Mouse (Mus musculus): ENCODE data around the gene Rapsn. TPM values are rescaled to one million over a fixed set of nuclear protein-coding genes. Genes with fewer than 3 reads are reported as not detected.
"Not testable (repeated sequence)": the region's sequence is repeated elsewhere in the genome, so short reads cannot be mapped to it uniquely, and the experiment has no call there.

Rapsn gene
- polyA plus RNA-seq, 1 experiment from 2014 or later = 0.55 TPM

- no peak for ATAC-seq
- Histone ChIP-seq H3K4me3 (ENCODE audit: low read depth, low read length) (no peak overlapping the region), H3K9ac (ENCODE audit: low read depth, low read length) (no peak overlapping the region), H3K36me3 (ENCODE audit: control insufficient read depth, insufficient read depth) (peaks cover 39% of the 10 kb centered on the region), H3K4me1 (replicated peaks; ENCODE audit: control insufficient read depth, insufficient read depth, low read length) (no peaks in the 10 kb centered on the region), H3K27ac (ENCODE audit: low read depth, low read length) (no peak overlapping the region), H3K4me2 (replicated peaks; ENCODE audit: low read depth) (no peak overlapping the region), H3K9me3 (ENCODE audit: control insufficient read depth) (no peaks in the 10 kb centered on the region), H3K27me3 (replicated peaks; ENCODE audit: control insufficient read depth, insufficient read depth, low read length) (no peaks in the 10 kb centered on the region)
- 95% methylated on average over 3 of the region's 3 CpGs for WGBS
- TF ChIP-seq CTCF (IDR thresholded peaks at IDR 0.05; ENCODE audit: low read depth) = no peak
Measured at GRCm38 (mm10) chr2:91019911-91020310, 15.5 kb upstream of the Rapsn start.

- ATAC-seq = not testable (repeated sequence)
- 96% methylated on average over 7 of the region's 7 CpGs for WGBS
Measured at GRCm38 (mm10) chr2:91022266-91022665, 13.2 kb upstream of the Rapsn start.

DNA sequence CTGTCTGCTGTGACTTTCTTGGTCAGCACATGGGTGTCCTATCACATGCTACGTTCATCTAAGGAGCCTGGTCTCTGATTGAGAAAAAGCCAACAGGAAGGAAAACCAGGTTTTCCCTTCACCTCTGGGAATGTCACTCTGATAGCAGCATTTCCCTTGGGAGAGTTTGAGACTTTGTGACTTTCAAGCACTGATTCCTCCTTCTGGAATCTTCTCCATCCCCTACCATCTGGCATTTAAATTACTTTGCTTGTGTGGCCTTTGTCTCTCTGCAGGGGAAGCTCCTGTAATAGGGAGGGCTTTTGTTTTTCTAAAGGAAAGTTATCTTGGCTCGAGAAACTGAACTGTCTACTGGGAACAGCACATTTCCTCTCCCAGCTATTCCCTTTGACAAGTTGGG lies 12.3 kb upstream of the Rapsn start:
- Histone ChIP-seq H3K27me3 (replicated peaks; ENCODE audit: control insufficient read depth, insufficient read depth, low read length) (no peaks in the 10 kb centered on the region), H3K4me2 (replicated peaks; ENCODE audit: low read depth) (no peak overlapping the region), H3K4me3 (ENCODE audit: low read depth, low read length) (no peak overlapping the region), H3K27ac (ENCODE audit: low read depth, low read length) (no peak overlapping the region), H3K9me3 (ENCODE audit: control insufficient read depth) (no peaks in the 10 kb centered on the region), H3K4me1 (replicated peaks; ENCODE audit: control insufficient read depth, insufficient read depth, low read length) (no peaks in the 10 kb centered on the region), H3K9ac (ENCODE audit: low read depth, low read length) (no peak overlapping the region), H3K36me3 (ENCODE audit: control insufficient read depth, insufficient read depth) (peaks cover 12% of the 10 kb centered on the region)
- 68% methylated on average over 2 of the region's 2 CpGs for WGBS
- no peak for TF ChIP-seq CTCF (IDR thresholded peaks at IDR 0.05; ENCODE audit: low read depth)
- no peak for ATAC-seq

More at GRCm38 (mm10) chr2:91022266-91022665, 13.2 kb upstream of the Rapsn start:
- H3K27me3 ChIP-seq (replicated peaks; ENCODE audit: control insufficient read depth, insufficient read depth, low read length); H3K4me2 ChIP-seq (replicated peaks; ENCODE audit: low read depth); H3K9me3 ChIP-seq (ENCODE audit: control insufficient read depth); H3K9ac ChIP-seq (ENCODE audit: low read depth, low read length); H3K27ac ChIP-seq (ENCODE audit: low read depth, low read length); H3K4me1 ChIP-seq (replicated peaks; ENCODE audit: control insufficient read depth, insufficient read depth, low read length); H3K4me3 ChIP-seq (ENCODE audit: low read depth, low read length): not testable (repeated sequence)
- peaks cover 21% of the 10 kb centered on the region for H3K36me3 ChIP-seq (ENCODE audit: control insufficient read depth, insufficient read depth)

- no peaks in the 10 kb centered on the region for H3K9me3 ChIP-seq (ENCODE audit: control insufficient read depth)
- ATAC-seq = no peak
- H3K27ac ChIP-seq (ENCODE audit: low read depth, low read length) = no peak overlapping the region
- no peak overlapping the region for H3K4me3 ChIP-seq (ENCODE audit: low read depth, low read length)
- 100% methylated on average over 1 of the region's 1 CpGs for WGBS
- H3K27me3 ChIP-seq (replicated peaks; ENCODE audit: control insufficient read depth, insufficient read depth, low read length) = no peaks in the 10 kb centered on the region
- no peak overlapping the region for H3K9ac ChIP-seq (ENCODE audit: low read depth, low read length)
- no peak overlapping the region for H3K4me2 ChIP-seq (replicated peaks; ENCODE audit: low read depth)
- H3K4me1 ChIP-seq (replicated peaks; ENCODE audit: control insufficient read depth, insufficient read depth, low read length) = no peaks in the 10 kb centered on the region
- H3K36me3 ChIP-seq (ENCODE audit: control insufficient read depth, insufficient read depth) = peaks cover 12% of the 10 kb centered on the region
- no peak for TF ChIP-seq CTCF (IDR thresholded peaks at IDR 0.05; ENCODE audit: low read depth)
Measured at GRCm38 (mm10) chr2:91023956-91024355, 11.5 kb upstream of the Rapsn start.

GRCm38 (mm10) chr2:91025081-91025516 lies 10.3 kb upstream of the Rapsn start:
- Histone ChIP-seq H3K4me3 (ENCODE audit: low read depth, low read length) (no peak overlapping the region), H3K9me3 (ENCODE audit: control insufficient read depth) (no peaks in the 10 kb centered on the region), H3K36me3 (ENCODE audit: control insufficient read depth, insufficient read depth) (peaks cover 7% of the 10 kb centered on the region; the same call in 1 of the 2 replicates), H3K27me3 (replicated peaks; ENCODE audit: control insufficient read depth, insufficient read depth, low read length) (no peaks in the 10 kb centered on the region), H3K4me1 (replicated peaks; ENCODE audit: control insufficient read depth, insufficient read depth, low read length) (no peaks in the 10 kb centered on the region), H3K27ac (ENCODE audit: low read depth, low read length) (no peak overlapping the region), H3K9ac (ENCODE audit: low read depth, low read length) (no peak overlapping the region), H3K4me2 (replicated peaks; ENCODE audit: low read depth) (no peak overlapping the region)
- whole genome bisulfite sequencing = 89% methylated on average over 1 of the region's 1 CpGs
- no peak for ATAC-seq
- no peak for TF ChIP-seq CTCF (IDR thresholded peaks at IDR 0.05; ENCODE audit: low read depth)

DNA sequence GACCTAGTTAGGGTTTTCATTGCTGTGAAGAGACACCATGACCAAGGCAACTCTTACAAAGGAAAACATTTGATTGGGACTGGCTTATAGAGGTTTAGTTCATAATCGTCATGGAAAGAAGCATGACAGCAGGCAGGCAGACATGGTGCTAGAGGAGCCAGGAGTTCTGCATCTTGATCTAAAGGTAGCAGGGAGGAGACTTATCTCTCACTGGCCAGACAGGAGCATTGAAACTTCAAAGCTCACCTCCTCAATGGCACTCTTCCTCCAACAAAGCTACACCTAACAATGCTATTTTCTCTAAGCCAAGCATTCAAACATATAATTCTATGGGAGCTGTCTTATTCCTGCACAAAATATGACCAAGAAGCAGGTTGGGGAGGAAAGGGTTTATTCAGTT lies 8.9 kb upstream of the Rapsn start:
- no peak for TF ChIP-seq CTCF (IDR thresholded peaks at IDR 0.05; ENCODE audit: low read depth)
- Histone ChIP-seq H3K4me1 (replicated peaks; ENCODE audit: control insufficient read depth, insufficient read depth, low read length) (no peaks in the 10 kb centered on the region), H3K9ac (ENCODE audit: low read depth, low read length) (no peak overlapping the region), H3K36me3 (ENCODE audit: control insufficient read depth, insufficient read depth) (no peaks in the 10 kb centered on the region; the same call in 1 of the 2 replicates), H3K27ac (ENCODE audit: low read depth, low read length) (no peak overlapping the region), H3K9me3 (ENCODE audit: control insufficient read depth) (no peaks in the 10 kb centered on the region), H3K27me3 (replicated peaks; ENCODE audit: control insufficient read depth, insufficient read depth, low read length) (no peaks in the 10 kb centered on the region), H3K4me2 (replicated peaks; ENCODE audit: low read depth) (no peak overlapping the region), H3K4me3 (ENCODE audit: low read depth, low read length) (no peak overlapping the region)
- no peak for ATAC-seq
- 90% methylated on average over 1 of the region's 1 CpGs for WGBS
